Mouse (Mus musculus) erythroblast, embryonic 14.5 days (primary cell): ENCODE results near the gene Arhgap23. TPM values are rescaled to one million over a fixed set of nuclear protein-coding genes. Genes with fewer than 3 reads are reported as not detected.

Source experiments
- H3K27me3 ChIP-seq: 2 replicates; pipeline ENCODE4 v1.6.1; 2012; ENCODE audit warnings: inconsistent platforms; ENCODE audit not compliant: control insufficient read depth
- H3K36me3 ChIP-seq: 2 replicates; pipeline ENCODE4 v1.6.1; 2012; ENCODE audit warnings: mild to moderate bottlenecking, inconsistent platforms; ENCODE audit not compliant: control insufficient read depth
- H3K4me1 ChIP-seq: 2 replicates; pipeline ENCODE4 v1.6.1; 2012; ENCODE audit warnings: inconsistent platforms; ENCODE audit not compliant: control insufficient read depth
- H3K4me3 ChIP-seq: replicated peaks from 2 replicates; pipeline ENCODE3; 2012; ENCODE audit warnings: moderate library complexity, mild to moderate bottlenecking, inconsistent platforms
- H3K9me3 ChIP-seq: 2 replicates; pipeline ENCODE4 v1.6.1; 2012; ENCODE audit warnings: low read length, inconsistent platforms, mixed read lengths; ENCODE audit not compliant: control insufficient read depth
- GATA1 ChIP-seq: IDR thresholded peaks from 2 replicates; pipeline ENCODE4 v1.6.1; 2012; ENCODE audit warnings: low read length, inconsistent platforms, mixed read lengths
- TAL1 ChIP-seq: IDR thresholded peaks from 3 replicates; pipeline ENCODE4 v1.6.1; 2012; ENCODE audit warnings: low read length, inconsistent platforms, mixed read lengths
- polyA plus RNA-seq: library from polyadenylated mRNA; stranded (reverse); fragments of >175 nt; gene quantifications from 2 replicates; pipeline ENCODE4 v1.2.3, GENCODE M21; 2012

The Arhgap23 gene
- polyA plus RNA-seq, 1 experiment = 30.6 TPM

GRCm38 (mm10) chr11:97479824-97480223 lies 64.5 kb downstream of the Arhgap23 start:
- H3K27me3 ChIP-seq = no peaks in the 10 kb centered on the region
- TF ChIP-seq GATA1 (no peak), TAL1 (no peak)
- H3K9me3 ChIP-seq = no peaks in the 10 kb centered on the region
- H3K36me3 ChIP-seq = peaks cover 95% of the 10 kb centered on the region
- peaks cover 15% of the 10 kb centered on the region for H3K4me1 ChIP-seq
- H3K4me3 ChIP-seq = no peak overlapping the region

- H3K27me3 ChIP-seq = no peaks in the 10 kb centered on the region
- peaks cover 95% of the 10 kb centered on the region for H3K36me3 ChIP-seq
- no peaks in the 10 kb centered on the region for H3K9me3 ChIP-seq
- peaks cover 6% of the 10 kb centered on the region for H3K4me1 ChIP-seq
- TF ChIP-seq TAL1 (no peak), GATA1 (no peak)
- H3K4me3 ChIP-seq = no peak overlapping the region
Observed at GRCm38 (mm10) chr11:97485661-97486060, 70.3 kb downstream of the Arhgap23 start.

GRCm38 (mm10) chr11:97487656-97488055 lies 72.3 kb downstream of the Arhgap23 start:
- peaks cover 95% of the 10 kb centered on the region for H3K36me3 ChIP-seq
- H3K4me3 ChIP-seq = no peak overlapping the region
- peaks cover 9% of the 10 kb centered on the region for H3K4me1 ChIP-seq
- no peaks in the 10 kb centered on the region for H3K9me3 ChIP-seq
- no peak for TF ChIP-seq GATA1
- no peak for TF ChIP-seq TAL1
- H3K27me3 ChIP-seq = no peaks in the 10 kb centered on the region

GRCm38 (mm10) chr11:97489589-97490324 lies 74.4 kb downstream of the Arhgap23 start:
- Histone ChIP-seq H3K36me3 (peaks cover 99% of the 10 kb centered on the region), H3K4me1 (peaks cover 9% of the 10 kb centered on the region), H3K4me3 (no peak overlapping the region), H3K9me3 (no peaks in the 10 kb centered on the region), H3K27me3 (no peaks in the 10 kb centered on the region)
- TF ChIP-seq GATA1 = no peak
- no peak for TF ChIP-seq TAL1

- Histone ChIP-seq H3K4me1 (peaks cover 9% of the 10 kb centered on the region), H3K27me3 (no peaks in the 10 kb centered on the region), H3K9me3 (no peaks in the 10 kb centered on the region), H3K4me3 (no peak overlapping the region), H3K36me3 (peaks cover 99% of the 10 kb centered on the region)
- TF ChIP-seq TAL1 = no peak
- no peak for TF ChIP-seq GATA1
Observed at GRCm38 (mm10) chr11:97491640-97492039, 76.3 kb downstream of the Arhgap23 start.

- Histone ChIP-seq H3K9me3 (no peaks in the 10 kb centered on the region), H3K4me3 (no peak overlapping the region), H3K4me1 (peaks cover 9% of the 10 kb centered on the region), H3K36me3 (peaks cover 99% of the 10 kb centered on the region), H3K27me3 (no peaks in the 10 kb centered on the region)
- TF ChIP-seq TAL1 = no peak
- no peak for TF ChIP-seq GATA1
Observed at GRCm38 (mm10) chr11:97492836-97493235, 77.5 kb downstream of the Arhgap23 start.

- TF ChIP-seq GATA1 (no peak), TAL1 (no peak)
- Histone ChIP-seq H3K4me1 (no peaks in the 10 kb centered on the region), H3K36me3 (peaks cover 98% of the 10 kb centered on the region), H3K27me3 (peaks cover 24% of the 10 kb centered on the region), H3K9me3 (peaks cover 25% of the 10 kb centered on the region), H3K4me3 (no peak overlapping the region)
Observed at GRCm38 (mm10) chr11:97497543-97497942, 82.2 kb downstream of the Arhgap23 start.

GRCm38 (mm10) chr11:97499865-97500719 lies 84.8 kb downstream of the Arhgap23 start, which contains the start of gene 4933428G20Rik:
TSS of gene 4933428G20Rik (minus strand) at chr11:97500340.
- H3K27me3 ChIP-seq = peaks cover 24% of the 10 kb centered on the region
- H3K9me3 ChIP-seq = peaks cover 25% of the 10 kb centered on the region
- TF ChIP-seq TAL1 = no peak
- TF ChIP-seq GATA1 = no peak
- no peaks in the 10 kb centered on the region for H3K4me1 ChIP-seq
- H3K36me3 ChIP-seq = peaks cover 73% of the 10 kb centered on the region
- H3K4me3 ChIP-seq = no peak within 1 kb of the TSS

GRCm38 (mm10) chr11:97500720-97501448 lies 85.6 kb downstream of the Arhgap23 start:
- H3K36me3 ChIP-seq = peaks cover 65% of the 10 kb centered on the region
- H3K9me3 ChIP-seq = peaks cover 25% of the 10 kb centered on the region
- no peak for TF ChIP-seq GATA1
- no peak for TF ChIP-seq TAL1
- peaks cover 24% of the 10 kb centered on the region for H3K27me3 ChIP-seq
- H3K4me3 ChIP-seq = no peak overlapping the region
- H3K4me1 ChIP-seq = no peaks in the 10 kb centered on the region
